Mouse (Mus musculus): ENCODE data around the gene Cmtm2b. TPM values are rescaled to one million over a fixed set of nuclear protein-coding genes. Genes with fewer than 3 reads are reported as not detected.
"Not testable (repeated sequence)": the region's sequence is repeated elsewhere in the genome, so short reads cannot be mapped to it uniquely, and the experiment has no call there.

The Cmtm2b gene
- polyA plus RNA-seq (2012; ENCODE audit: insufficient read depth, insufficient read length, missing spikeins): not detected in 2 replicates

DNA sequence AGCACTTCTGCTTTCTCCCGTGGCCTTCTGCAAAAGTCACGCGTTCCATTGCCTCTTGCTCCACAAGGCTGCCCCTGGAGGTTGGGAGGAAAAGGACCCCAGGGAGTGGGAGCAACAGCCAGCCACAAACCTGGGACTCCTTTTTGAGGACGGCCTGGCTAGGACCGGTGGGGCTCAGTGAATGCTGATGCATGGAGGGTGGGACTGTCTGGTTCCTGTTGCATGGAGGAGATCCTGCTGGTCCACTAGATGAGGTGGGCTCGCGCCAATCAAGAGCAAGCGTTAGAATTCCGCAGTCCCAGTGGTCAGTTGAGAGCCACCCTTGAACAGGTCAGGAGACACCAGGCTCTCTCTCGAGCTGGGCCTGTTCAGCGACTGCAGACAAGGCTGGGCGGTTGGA, at the start of gene Cmtm2b:
Gene Cmtm2b (plus strand): TSS at position 301 of the 400 bp plus-strand sequence.
- not testable (repeated sequence) for H3K27ac ChIP-seq (replicated peaks; ENCODE audit: low read depth, low read length); H3K4me3 ChIP-seq (ENCODE audit: insufficient read depth, low read depth, low read length); H3K4me1 ChIP-seq (ENCODE audit: control insufficient read depth, insufficient read depth, insufficient read length, low read length)

DNA sequence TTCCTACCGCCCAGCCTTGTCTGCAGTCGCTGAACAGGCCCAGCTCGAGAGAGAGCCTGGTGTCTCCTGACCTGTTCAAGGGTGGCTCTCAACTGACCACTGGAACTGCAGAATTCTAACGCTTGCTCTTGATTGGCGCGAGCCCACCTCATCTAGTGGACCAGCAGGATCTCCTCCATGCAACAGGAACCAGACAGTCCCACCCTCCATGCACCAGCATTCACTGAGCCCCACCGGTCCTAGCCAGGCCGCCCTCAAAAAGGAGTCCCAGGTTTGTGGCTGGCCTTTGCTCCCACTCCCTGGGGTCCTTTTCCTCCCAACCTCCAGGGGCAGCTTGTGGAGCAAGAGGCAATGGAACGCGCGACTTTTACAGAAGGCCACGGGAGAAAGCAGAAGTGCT, 28.9 kb upstream of the Cmtm2b start, which contains the start of gene Cmtm2a:
Gene Cmtm2a (minus strand): TSS at position 101 of the 400 bp plus-strand sequence.
- H3K4me3 ChIP-seq (ENCODE audit: insufficient read depth, low read depth, low read length); H3K4me1 ChIP-seq (ENCODE audit: control insufficient read depth, insufficient read depth, insufficient read length, low read length); H3K27ac ChIP-seq (replicated peaks; ENCODE audit: low read depth, low read length): not testable (repeated sequence)

DNA sequence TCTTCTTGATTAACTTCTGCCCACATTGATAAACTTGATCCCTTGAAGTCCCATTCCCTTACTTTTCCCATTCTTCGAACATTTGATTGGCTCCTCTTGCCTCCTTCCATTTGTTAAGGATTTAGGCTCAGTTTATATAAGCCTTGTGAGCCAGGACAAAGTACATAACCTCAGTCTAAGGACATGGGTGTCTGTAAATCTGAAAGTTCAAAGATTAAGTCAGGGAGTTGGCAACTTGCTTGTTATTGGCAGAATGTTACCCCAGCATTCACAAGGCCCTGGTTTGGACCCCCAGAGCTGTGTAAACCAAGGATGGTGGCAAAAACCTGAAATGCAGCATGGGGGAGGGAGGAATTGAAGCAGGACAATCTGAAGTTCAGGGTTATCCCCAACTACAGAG, 27.6 kb upstream of the Cmtm2b start:
- Histone ChIP-seq H3K27ac (replicated peaks; ENCODE audit: low read depth, low read length) (no peak overlapping the region), H3K4me3 (ENCODE audit: insufficient read depth, low read depth, low read length) (no peak overlapping the region), H3K4me1 (ENCODE audit: control insufficient read depth, insufficient read depth, insufficient read length, low read length) (no peaks in the 10 kb centered on the region)

DNA sequence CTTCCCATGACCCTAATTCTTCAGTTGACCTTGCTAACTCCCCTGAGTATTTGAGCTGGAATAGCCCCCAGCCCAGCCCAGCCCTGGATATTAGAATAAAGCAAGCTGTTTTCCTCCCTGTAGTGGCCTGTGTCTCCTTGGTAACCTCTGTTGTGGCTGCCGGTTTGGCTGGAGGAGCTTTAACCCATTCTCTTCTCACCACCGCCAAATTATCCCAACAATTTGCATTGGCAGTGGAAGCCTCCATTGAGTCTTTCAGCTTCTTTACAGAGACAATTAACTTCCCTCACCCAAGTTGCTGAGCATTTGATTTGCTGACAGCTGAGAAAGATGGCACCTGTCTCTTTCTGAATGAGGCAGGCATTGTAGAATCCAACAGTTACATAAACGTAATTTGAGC, 20.5 kb upstream of the Cmtm2b start:
- H3K4me1 ChIP-seq (ENCODE audit: control insufficient read depth, insufficient read depth, insufficient read length, low read length); H3K27ac ChIP-seq (replicated peaks; ENCODE audit: low read depth, low read length); H3K4me3 ChIP-seq (ENCODE audit: insufficient read depth, low read depth, low read length): not testable (repeated sequence)

DNA sequence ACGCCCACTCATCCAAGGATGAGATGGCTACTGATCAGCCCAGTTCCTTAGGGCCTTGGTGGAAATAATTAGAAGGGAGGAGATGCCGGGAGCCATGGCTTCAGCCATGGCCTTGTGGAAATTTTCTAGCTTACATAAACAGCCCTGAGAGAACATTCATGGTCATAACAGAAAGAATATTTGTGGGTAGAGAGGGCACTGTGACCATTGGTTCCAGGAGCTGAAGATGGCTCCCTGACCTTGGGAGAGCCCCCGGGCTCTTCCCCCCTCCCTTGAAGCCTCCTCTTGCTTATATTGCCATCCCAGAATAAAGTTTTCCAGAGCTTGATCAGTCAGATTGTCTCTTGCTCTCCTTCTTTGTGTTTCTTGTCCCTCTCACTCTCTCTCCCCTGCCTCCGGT, 19.5 kb upstream of the Cmtm2b start:
- not testable (repeated sequence) for H3K4me1 ChIP-seq (ENCODE audit: control insufficient read depth, insufficient read depth, insufficient read length, low read length); H3K4me3 ChIP-seq (ENCODE audit: insufficient read depth, low read depth, low read length); H3K27ac ChIP-seq (replicated peaks; ENCODE audit: low read depth, low read length)

DNA sequence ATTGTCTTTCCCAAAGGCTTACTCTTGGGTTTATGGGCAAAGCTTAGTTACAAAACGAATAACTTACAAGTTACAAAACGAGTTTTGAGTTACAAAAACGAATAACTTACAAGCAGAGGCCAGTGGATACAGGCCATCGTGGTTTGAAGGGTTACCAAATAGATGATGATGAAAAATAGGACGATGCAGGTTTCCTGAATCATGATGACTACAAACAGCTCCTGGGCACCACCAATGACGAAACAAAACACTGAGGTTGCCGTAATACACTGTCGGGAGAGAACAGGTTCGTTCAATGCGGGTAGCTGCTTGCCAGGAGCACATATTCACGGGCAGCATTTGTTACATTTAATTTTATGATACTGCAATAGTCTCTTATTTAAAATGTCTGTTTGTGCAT, 17.1 kb upstream of the Cmtm2b start:
- H3K4me3 ChIP-seq (ENCODE audit: insufficient read depth, low read depth, low read length): no peak overlapping the region
- H3K27ac ChIP-seq (replicated peaks; ENCODE audit: low read depth, low read length): no peak overlapping the region
- H3K4me1 ChIP-seq (ENCODE audit: control insufficient read depth, insufficient read depth, insufficient read length, low read length): no peaks in the 10 kb centered on the region

DNA sequence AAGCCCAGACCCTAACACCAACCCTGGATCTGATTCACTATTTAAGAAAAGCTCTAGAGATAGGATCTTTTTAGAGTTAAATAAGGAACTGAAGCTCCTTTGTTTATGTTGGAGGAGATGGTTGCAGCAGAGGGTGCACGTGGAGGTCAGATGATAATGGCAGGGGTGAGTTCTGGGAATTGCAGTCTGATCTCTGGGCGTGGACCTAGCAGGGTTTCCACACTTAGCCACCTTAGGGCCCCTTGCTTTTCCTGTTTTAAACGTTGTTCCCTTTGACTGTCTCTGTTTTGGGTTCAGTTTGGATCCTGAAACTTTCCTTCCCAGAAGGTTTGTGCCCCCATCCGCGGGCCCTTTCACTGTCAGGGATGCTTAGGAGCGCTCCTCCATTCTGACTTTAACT, 13.7 kb upstream of the Cmtm2b start:
- not testable (repeated sequence) for H3K4me3 ChIP-seq (ENCODE audit: insufficient read depth, low read depth, low read length); H3K4me1 ChIP-seq (ENCODE audit: control insufficient read depth, insufficient read depth, insufficient read length, low read length); H3K27ac ChIP-seq (replicated peaks; ENCODE audit: low read depth, low read length)

DNA sequence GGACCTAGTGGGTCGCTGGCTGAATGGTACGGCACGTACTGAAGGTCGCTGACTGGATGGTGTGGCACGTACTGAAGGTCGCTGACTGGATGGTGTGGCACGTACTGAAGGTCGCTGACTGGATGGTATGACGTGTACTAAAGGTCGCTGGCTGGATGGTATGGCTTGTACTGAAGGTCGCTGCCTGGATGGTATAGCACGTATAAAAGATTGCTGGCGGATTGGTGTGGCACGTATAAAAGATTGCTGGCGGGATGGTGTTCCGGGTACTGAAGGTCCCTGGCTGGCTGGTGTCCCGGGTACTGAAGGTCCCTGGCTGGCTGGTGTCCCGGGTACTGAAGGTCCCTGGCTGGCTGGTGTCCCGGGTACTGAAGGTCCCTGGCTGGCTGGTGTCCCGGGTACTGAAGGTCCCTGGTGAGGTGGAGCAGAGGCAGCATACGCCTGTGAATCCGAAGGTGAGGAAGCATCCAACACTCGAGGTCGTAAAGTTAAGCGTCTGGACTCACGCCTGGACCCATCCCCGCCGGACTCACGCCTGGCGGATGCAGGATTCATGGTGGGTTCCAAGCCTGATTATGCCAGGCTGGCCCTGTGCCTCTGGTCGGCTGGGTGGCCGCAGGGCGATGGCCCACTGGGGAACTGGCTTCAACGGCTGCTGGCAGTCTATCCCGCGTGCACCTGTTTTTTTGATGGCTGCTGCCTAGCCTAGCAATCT, 12.4 kb upstream of the Cmtm2b start, which contains the start of the genes Gm45711 and Cmtm1:
Gene Gm45711 (minus strand): TSS at position 641 of the 715 bp plus-strand sequence.
Gene Cmtm1 (minus strand): TSS at position 705 of the 715 bp plus-strand sequence.
- H3K4me3 ChIP-seq (ENCODE audit: insufficient read depth, low read depth, low read length); H3K27ac ChIP-seq (replicated peaks; ENCODE audit: low read depth, low read length); H3K4me1 ChIP-seq (ENCODE audit: control insufficient read depth, insufficient read depth, insufficient read length, low read length): not testable (repeated sequence)

DNA sequence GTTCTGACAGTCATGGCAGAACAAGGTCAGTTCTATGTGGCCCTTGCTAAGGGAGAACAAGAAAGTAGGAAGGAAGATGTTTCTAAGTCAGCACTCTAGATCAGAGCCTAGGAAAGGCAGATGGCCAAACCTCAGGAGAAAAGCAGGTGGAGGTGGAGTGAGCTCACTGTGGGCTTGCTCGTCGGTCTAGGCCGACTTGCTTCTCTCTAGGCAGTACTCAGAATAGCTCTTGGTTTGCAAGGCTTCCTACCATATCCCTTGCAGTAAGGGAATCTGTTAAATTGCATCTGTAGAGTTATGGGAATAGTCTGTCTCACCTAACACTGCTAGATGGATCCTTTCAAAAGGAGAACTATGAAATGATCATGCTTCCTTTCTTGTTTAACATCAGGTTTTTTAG, 10.0 kb upstream of the Cmtm2b start:
- H3K4me1 ChIP-seq (ENCODE audit: control insufficient read depth, insufficient read depth, insufficient read length, low read length); H3K27ac ChIP-seq (replicated peaks; ENCODE audit: low read depth, low read length); H3K4me3 ChIP-seq (ENCODE audit: insufficient read depth, low read depth, low read length): not testable (repeated sequence)

DNA sequence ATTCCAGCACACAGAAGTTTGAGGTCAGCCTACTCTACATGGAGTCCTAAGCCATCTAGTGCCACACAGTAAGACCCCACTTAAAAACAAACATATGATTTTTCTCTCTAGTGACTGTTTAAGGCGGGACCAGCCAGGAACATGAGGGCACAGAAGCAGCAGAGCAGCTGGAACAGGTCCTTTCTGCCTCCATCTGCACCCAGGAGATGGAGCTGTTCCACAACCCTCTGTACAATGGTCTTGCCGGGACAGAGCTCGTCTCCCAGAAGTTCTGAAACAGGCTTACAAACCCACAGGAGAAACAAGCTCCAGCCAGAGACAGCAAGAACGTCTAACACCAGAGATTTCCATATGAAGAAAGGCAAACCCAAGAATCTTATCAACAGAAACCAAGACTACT, 8.7 kb upstream of the Cmtm2b start:
- H3K4me1 ChIP-seq (ENCODE audit: control insufficient read depth, insufficient read depth, insufficient read length, low read length): no peaks in the 10 kb centered on the region
- H3K27ac ChIP-seq (replicated peaks; ENCODE audit: low read depth, low read length): no peak overlapping the region
- H3K4me3 ChIP-seq (ENCODE audit: insufficient read depth, low read depth, low read length): no peak overlapping the region

DNA sequence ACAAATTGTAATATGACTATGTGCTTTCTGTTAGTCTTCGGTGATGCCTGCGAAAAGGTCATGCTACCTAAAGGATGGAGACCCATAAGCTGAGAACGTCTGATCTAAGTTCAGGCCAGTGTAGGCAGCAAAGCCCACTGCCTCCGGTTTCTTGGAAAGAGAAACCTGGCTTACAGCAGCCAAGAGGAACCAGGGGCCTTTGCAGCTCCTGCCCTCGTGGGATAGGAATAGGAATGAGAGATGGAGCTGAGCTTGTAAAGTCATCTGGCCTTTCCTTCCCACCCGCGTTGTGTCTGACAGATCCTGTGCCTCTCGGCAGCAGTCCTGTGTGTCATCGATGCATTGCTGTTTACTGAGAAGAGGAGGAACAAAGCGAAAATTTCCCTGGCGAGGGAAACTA, 763 bp upstream of the Cmtm2b start, which contains the start of gene Gm11020:
Gene Gm11020 (plus strand): TSS at position 301 of the 400 bp plus-strand sequence.
- not testable (repeated sequence) for H3K4me1 ChIP-seq (ENCODE audit: control insufficient read depth, insufficient read depth, insufficient read length, low read length); H3K4me3 ChIP-seq (ENCODE audit: insufficient read depth, low read depth, low read length); H3K27ac ChIP-seq (replicated peaks; ENCODE audit: low read depth, low read length)

DNA sequence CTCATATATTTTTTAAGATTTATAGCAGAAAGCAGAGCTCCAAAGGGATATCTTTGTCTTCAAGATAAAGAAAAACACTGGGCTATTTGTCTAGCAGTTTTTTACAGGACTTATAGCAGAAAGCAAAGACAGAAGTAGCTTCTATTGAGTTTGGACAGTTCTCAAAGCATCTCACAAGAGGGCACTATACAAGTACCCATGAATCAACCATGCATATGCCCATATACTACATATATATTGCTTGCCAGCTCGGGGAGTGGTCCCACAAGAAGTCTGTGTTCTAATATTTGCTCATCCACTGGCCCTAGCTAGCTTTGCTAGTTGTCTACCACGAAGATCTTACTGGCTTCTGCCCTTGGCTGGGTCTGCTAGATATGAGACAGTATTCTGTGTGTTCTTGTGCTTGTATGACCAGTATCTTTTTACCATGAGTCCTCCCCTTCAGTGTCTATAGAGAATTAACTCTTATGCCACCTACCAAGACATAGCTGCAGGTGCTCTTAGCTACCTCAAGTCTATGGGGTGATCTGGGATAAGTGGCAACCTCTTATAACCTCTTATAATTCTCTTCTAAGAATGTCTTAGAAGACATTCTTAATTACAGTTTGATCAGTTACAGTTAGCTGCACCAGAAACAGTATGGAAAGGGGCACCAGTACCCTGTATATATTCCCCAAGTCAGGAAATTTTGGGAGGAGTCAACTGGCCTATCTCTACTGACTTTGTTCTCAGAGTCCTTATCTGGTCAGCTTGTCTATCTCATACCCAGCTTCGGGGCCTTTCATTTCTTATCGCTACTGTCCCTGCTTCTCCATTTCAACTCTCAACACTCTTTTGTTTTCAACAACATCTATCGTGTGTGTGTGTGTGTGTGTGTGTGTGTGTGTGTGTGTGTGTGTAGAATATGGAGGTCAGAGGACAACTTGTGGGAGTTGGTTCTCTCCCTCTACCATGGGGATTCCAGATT, 10.9 kb downstream of the Cmtm2b start:
- H3K4me3 ChIP-seq (ENCODE audit: insufficient read depth, low read depth, low read length): no peak overlapping the region
- peak overlapping the region; percentile 90 for H3K27ac ChIP-seq (replicated peaks; ENCODE audit: low read depth, low read length)
- peaks cover 6% of the 10 kb centered on the region; the same call in 1 of the 2 replicates for H3K4me1 ChIP-seq (ENCODE audit: control insufficient read depth, insufficient read depth, insufficient read length, low read length)

DNA sequence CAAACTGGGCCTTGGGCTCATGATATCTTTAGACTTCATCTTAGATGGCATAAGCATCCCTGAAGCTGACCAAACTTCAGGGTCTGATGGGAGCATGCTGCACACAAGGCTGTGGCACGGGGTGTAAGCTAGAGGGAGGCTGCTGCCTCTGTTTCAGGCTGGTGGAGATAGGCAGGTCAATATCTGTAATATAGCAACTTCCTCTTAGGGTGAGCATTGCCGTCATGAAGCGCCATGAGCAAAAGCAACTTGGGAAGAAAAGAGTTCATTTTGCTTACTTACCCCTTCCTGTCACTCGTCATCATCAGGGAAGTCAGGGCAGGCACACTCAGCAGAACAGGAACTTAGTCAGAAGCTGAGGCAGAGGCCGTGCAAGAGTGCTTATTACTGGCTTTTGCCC, 11.8 kb downstream of the Cmtm2b start:
- peak overlapping the region; percentile 90 for H3K27ac ChIP-seq (replicated peaks; ENCODE audit: low read depth, low read length)
- H3K4me1 ChIP-seq (ENCODE audit: control insufficient read depth, insufficient read depth, insufficient read length, low read length): peaks cover 6% of the 10 kb centered on the region; the same call in 1 of the 2 replicates
- no peak overlapping the region for H3K4me3 ChIP-seq (ENCODE audit: insufficient read depth, low read depth, low read length)

DNA sequence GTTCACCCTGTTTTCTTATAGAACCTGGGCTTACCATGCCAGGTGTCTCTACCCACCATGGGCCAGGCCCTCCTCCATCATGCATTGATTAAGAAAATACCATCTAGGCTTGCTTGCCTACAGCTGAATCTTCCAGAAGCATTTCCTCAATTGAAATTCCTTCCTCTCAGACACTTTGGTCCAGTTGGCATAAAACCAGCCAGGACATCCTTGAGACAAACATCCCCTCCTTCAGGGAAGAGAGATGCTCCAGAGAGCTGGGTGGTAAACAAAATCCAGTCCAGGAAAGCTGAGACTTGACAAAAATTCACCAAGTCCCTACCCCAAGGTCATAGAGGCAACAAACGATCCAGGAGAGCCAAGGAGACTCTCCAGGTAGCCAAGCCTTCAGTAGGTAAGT, 12.2 kb downstream of the Cmtm2b start:
- peak overlapping the region; percentile 90 for H3K27ac ChIP-seq (replicated peaks; ENCODE audit: low read depth, low read length)
- no peak overlapping the region for H3K4me3 ChIP-seq (ENCODE audit: insufficient read depth, low read depth, low read length)
- peaks cover 6% of the 10 kb centered on the region; the same call in 1 of the 2 replicates for H3K4me1 ChIP-seq (ENCODE audit: control insufficient read depth, insufficient read depth, insufficient read length, low read length)

DNA sequence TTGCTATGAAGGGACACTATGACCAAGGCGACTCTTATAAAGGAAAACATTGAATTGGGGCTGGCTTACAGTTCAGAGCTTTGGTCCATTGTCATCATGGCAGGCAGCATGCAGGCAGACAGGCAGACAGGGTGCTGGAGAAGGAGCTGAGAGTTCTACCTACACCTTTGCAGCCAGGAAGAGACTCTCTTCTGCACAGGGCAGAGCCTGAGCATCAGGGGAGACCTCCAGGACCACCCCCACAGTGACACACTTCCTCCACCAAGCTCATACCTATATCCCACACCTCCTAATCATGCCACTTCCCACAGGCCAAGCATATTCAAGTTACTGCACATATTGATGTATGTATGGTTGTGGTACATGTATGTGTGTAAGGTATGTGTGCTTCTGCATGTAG, 14.8 kb downstream of the Cmtm2b start:
- no peak overlapping the region for H3K27ac ChIP-seq (replicated peaks; ENCODE audit: low read depth, low read length)
- H3K4me3 ChIP-seq (ENCODE audit: insufficient read depth, low read depth, low read length): no peak overlapping the region

More for the DNA sequence above, 14.8 kb downstream of the Cmtm2b start:
- peaks cover 6% of the 10 kb centered on the region; the same call in 1 of the 2 replicates for H3K4me1 ChIP-seq (ENCODE audit: control insufficient read depth, insufficient read depth, insufficient read length, low read length)
